Mouse (Mus musculus): ENCODE results near the gene Nf1. TPM values are rescaled to one million over a fixed set of nuclear protein-coding genes. Genes with fewer than 3 reads are reported as not detected.

The Nf1 gene
- polyA plus RNA-seq, 1 experiment: 8.0 TPM

DNA sequence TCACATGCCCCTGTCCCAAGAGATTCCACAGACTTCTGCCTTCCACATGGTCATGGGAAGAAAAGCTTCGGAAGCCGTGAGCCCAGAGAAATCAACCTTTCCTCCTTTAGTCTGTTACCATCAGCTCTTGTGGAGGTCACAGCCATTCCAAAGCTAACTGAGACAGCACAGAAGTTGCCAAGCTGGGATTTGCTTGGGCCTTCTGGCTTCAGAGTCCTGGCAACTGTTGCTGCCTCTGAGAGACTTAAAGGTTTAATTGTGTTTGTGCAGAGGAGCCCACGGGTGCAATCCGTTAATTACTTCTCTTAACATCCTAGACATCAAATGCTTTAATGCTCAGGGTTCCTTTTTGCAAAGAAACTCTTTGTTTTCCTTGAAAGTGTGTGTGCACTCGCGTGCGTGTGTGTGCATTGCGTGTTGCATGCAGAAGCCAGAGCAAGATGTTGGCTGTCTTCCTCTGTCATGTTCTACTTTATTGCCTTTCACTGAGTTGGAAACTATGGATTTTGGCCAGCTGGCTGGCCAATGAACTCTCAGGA lies 22.6 kb upstream of the Nf1 start:
- no peak for TF ChIP-seq GATA1 (IDR thresholded peaks at IDR 0.05; ENCODE audit: low read length)

DNA sequence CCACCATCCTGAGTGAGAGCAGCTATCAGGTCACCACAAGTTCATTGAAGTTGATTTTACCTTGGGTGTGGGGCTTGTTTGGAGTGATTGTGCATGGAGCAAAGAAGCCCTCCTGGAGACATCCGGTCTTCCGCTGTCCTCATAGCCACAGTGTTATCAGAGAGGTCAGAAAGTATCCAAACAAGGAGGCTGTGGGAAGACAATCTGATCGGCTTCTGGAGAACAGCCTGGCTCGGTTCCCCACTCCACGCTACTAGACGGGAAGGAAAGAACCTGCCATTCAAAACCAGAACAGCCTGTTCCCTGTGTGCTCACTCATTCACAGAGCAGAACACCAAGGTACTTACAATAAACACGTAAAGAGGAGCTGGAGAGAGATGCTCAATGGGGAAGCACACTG lies 19.7 kb upstream of the Nf1 start:
- TF ChIP-seq GATA1 (IDR thresholded peaks at IDR 0.05; ENCODE audit: low read length): no peak

DNA sequence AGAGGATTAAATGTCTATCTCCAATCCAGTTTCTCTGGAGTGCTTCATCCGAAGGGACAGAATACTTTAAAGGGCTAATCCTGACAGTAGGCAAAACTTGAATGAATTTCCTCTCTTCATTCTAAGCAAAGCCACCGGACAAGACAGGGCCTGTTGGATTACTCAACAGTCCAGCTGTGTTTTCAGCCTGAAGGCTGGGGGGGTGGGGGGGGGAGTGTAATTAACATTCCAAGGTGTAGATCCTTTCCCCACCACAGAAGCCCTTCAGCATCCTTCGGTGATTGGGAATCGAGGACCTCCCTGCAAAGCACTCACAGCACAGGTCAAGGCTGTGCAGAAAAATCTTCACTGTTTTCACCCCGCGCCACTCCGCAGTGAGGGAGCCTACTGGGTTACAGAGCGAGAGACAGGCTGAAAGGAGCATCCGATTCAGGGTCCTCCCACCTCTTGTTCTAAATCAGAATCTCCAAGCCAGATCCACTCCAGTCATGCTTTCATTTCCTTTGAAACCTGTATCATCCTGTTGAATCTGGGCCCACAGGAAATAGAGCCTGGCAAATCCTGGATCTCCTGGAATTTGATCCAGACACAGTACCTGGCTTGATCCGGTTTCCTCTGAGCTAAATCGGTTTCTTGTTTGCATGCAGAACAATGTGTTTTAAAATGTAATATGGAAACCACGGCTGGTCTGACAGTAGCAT lies 15.4 kb upstream of the Nf1 start:
- no peak for TF ChIP-seq GATA1 (IDR thresholded peaks at IDR 0.05; ENCODE audit: low read length)

DNA sequence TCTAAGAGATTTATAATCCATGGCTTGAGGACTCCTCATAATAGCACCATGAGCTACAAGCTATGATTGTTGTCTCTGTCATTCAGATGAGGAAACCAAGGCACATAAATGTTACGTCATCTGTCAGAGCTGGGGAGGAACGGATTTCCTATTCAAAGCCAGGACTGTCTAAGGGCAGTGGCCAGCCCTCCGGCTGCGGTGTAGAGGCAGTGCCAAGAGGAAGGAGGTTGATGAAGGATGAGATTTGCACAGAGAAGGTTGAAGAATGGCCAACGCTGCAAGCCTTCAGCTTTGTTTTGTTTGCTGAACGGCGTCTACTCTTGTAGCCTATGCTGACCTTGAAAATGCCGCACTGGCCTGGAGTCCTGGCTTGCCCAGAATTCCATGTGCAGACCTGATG lies 13.8 kb upstream of the Nf1 start:
- TF ChIP-seq GATA1 (IDR thresholded peaks at IDR 0.05; ENCODE audit: low read length): no peak

DNA sequence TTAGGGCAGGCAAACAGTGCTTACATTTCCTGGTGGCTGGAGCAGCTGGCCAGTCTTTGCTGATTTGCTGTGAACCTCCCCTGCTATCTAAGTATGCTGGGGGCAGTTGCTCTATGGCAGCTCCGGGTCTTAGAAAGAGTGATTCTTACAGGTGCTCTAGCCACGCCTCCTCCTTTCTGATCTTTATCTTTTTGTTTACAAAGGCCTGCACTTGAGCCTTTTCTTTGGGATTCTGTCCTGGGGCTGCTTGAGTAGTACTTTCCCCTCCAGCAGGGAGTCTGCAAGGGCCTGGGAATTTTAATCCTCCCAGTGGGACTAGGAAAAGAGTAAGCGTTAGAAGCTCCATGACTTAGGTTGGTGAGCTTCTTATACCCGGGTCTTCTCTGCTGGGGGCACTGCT lies 12.4 kb upstream of the Nf1 start:
- TF ChIP-seq GATA1 (IDR thresholded peaks at IDR 0.05; ENCODE audit: low read length): no peak

DNA sequence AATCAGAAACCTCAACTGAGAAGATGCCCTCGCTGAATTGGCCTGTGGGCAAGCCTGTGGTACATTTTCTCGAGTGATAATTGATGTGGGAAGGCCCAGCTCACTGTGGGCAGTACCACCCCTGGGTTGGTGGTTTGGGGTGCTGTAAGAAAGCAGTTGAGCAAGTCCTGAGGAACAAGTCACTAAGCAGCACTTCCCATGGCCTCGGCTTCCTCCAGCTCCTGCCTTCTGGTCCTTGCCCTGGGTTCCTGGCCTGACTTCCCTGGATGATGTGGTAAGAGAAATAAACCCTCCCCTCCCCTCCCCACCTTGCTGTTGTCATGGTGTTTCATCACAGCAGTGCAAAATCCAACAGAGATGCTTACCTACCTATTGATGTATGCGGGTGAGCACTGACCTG lies 11.4 kb upstream of the Nf1 start:
- no peak for TF ChIP-seq GATA1 (IDR thresholded peaks at IDR 0.05; ENCODE audit: low read length)

DNA sequence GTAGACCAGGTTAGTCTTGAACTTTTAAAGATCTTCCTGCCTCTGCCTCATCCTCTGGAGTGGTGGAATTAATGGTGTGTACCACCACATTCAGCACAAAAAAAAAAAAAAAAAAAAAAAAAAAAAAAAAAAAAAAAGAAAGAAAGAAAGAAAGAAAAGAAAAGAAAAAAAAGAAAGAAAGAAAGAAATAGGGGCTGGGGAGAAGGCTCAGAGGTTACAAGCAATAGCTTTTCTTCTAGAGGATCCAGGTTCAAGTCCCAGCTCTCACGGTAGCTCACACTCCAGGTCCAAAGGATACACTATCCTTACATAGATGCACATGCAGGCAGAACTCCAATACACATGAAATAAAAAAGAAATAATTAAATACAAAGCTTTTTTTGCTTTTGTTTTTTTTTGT lies 9.9 kb upstream of the Nf1 start:
- no peak for TF ChIP-seq GATA1 (IDR thresholded peaks at IDR 0.05; ENCODE audit: low read length)

DNA sequence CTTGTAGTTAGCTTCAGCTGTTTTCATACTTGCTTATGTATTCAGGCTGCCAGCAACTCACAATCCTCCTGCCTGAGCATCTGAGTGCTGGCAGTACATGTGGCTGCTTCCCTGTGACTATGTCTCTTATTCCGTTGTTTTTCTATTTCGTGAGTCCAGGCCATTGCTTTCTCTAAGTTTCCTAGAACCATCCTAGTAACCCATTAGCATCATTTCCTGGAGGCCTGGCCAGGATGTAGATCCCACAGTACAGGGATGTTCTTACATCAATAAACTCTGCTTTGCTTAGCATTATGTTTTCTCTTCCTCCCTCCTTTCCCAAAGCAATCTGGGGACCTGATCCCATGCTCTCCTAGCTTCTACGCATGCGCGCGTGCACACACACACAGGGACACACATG lies 4.4 kb upstream of the Nf1 start:
- TF ChIP-seq GATA1 (IDR thresholded peaks at IDR 0.05; ENCODE audit: low read length): no peak

DNA sequence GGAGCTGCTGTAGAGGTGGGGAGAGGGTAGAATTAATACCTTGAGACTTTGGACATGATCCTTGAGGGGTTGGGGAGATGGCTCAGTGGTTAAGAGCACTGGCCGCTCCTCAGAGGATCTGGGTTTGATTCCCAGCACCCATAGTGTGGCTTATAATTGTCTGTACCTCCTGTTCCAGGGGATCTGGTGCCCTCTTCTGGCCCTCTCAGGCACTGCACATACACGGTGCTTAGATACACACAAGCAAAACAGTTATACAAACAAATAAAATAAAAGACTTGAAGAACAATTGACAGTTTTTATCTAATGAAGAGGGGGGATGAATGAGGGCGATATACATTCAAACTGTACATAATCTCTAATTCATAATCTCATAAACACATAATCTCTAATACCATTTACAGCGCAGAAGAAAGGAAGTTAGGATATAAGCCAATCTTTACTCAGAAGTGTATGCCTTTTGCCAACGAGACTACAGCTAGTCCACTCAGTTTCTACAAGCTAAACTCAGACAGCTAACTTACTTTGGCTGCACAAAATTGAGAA lies 2.7 kb upstream of the Nf1 start:
- TF ChIP-seq GATA1 (IDR thresholded peaks at IDR 0.05; ENCODE audit: low read length): no peak

DNA sequence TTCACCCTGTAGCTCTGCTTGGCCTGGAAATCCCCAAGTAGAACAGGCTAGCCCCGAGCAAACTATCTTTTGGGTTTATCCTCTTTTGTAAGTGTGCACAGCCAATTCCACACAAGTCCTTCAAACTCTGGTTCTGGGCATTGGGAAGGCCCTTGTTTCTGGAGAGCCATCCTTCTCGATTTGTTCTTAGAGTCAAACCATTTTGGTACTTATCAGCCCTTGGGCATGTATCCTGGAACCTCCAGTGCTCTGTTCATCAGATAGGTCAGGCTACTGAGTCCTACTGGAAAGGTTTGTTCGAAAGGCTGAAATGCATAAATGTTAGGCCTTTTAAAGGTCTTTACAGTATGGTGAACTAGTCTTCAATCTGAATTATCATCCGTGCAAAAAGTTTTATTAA lies 872 bp upstream of the Nf1 start:
- no peak for TF ChIP-seq GATA1 (IDR thresholded peaks at IDR 0.05; ENCODE audit: low read length)

DNA sequence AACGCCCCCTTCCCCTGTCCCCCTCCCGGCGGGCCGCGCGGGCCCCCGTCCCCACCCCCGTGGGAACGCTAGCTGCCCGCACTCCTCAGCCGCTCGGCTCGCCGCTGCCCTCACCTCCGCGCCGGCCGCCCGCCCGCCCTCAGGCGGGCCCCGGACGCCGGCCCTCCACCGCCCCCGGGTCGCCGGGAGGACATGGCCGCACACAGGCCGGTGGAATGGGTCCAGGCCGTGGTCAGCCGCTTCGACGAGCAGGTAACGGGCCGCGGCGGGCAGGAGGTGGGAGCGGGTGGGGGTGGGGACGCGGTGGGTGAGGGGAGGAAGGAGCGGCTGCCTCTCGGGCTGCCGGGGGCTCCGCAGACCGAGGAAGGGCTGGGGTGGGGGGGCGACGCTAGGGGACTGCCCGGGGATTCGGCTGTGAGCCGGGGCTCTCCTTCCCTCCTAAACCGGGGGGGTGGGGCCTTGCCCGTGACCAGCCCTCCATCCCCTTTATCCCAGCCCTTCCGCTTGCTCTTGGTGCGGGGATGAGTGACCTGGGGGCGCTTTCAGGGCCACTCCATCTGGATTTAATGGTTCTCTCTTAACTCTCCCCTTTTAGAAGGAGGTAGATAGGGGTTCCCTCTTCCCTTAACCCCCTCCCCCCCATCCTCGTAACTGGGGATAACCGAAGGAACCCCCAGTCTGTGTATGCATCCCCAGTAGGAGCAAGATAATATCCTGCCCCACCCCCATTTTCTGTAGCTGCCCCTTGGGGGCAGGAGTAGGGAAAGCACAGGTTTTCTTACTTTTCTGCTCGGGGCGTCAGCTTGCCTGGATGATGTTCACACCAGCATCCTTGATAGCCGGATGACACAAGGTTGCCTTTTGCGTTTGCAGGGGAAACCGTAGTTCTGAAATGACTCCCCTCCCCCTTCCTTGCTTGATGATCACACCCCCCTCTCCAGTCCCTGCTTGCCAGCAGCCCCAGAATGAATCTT lies 602 bp downstream of the Nf1 start:
- TF ChIP-seq GATA1 (IDR thresholded peaks at IDR 0.05; ENCODE audit: low read length): no peak

DNA sequence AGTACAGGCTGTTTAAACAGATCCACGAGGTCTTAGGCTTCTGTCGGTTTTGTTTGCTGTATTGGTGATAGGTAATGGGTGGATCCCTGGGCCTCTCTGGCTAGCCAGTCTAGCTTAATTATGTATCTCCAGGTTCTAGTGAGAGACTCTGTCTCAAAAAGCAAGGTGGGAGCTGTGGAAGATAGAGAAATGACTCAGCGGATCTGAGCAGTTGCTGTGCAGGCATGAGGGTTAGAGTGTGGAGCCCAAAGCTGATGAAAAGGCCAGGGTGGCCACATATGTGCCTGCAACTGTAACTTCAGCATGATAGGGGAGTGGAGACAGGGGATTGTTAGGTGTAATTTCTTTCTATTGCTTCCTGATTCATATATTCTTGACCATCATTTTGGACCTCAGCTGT lies 17.5 kb downstream of the Nf1 start:
- TF ChIP-seq GATA1 (IDR thresholded peaks at IDR 0.05; ENCODE audit: low read length): no peak

DNA sequence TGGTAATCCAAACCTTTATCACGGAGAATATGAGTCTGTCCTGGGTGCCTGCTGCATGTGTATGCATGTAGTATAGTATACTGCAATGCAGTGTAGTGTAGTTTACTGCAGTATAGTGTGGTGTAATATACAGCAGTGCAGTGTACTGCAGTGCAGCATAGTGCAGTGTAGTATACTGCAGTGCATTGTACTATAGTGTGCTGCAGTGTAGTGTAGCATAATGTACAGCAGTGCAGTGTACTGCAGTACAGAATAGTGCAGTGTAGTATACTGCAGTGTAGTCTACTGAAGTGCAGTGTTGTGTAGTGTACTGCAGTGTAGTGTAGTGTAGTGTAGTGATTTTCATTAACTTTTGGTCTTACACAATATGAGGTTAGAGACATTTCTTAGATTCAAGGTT lies 17.9 kb downstream of the Nf1 start:
- no peak for TF ChIP-seq GATA1 (IDR thresholded peaks at IDR 0.05; ENCODE audit: low read length)

DNA sequence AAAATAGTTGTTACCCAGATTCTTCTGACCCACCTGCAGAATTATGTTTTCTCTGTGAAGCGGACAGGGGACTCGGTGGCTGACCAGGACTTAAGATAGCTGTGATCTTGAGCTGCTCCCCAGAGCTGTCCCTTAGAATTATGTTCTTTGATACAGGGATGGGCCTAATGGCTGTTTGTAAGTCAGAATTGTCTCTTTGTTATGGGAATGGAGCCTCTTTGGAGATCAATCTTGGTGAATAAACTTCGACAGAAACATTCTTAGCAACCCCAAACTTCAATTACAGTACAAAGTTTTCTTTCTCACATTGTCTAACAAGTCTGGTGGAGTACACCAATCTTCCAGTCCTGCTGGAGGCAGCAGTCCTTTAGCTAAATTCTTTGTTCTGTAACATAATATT lies 25.5 kb downstream of the Nf1 start:
- no peak for TF ChIP-seq GATA1 (IDR thresholded peaks at IDR 0.05; ENCODE audit: low read length)

DNA sequence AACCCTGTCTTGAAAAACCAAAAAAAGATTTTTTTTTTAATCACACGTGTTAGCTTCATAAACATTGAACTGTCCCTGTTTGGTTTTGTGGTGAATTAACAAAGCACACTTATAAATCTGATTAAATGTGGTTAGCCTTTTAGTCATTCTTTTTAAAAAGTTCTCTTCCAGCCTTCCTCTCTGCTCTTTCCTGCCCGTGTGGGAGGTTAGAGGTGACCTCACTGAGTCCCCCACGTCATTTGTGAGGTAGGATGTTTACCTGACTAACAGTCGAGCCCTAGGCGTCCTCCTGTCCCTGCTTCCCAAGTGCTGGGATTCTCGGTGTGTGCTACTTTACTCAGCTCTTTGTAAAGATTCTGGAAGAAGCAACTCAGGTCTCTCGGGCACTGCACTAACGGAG lies 26.8 kb downstream of the Nf1 start:
- no peak for TF ChIP-seq GATA1 (IDR thresholded peaks at IDR 0.05; ENCODE audit: low read length)

DNA sequence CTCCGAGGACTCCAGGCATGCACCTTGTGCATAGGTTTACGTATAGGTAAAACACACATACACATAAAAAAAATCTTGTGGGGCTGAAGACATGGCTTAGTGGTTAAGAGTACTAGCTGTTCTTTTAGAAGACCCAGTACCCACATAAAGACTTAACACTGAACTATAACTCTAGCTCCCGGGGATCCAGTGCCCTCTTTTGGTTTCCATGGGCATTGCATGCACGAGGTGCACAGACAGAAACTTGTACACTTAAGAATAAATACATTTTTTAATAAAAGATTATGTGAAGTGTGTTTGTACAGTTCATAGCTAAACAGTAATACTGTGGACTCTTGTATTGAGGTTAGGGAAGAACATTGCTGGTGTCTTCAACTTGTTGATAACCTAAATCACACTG lies 33.5 kb downstream of the Nf1 start:
- no peak for TF ChIP-seq GATA1 (IDR thresholded peaks at IDR 0.05; ENCODE audit: low read length)
